In genomic region chr5:120397988-120398387, GRCm38 (mm10) we compare ENCODE assay signal across 16 mouse cellular contexts. TPM values are rescaled to one million over a fixed set of nuclear protein-coding genes. Genes with fewer than 3 reads are reported as not detected.
A peak's percentile ranks its signal among the peaks of the same experiment; 100 is the strongest.
DNase-seq lines count a peak whose midpoint lies in the region; ATAC-seq and TF ChIP-seq lines count a peak whose summit lies in the region.
"Had no signal": no experiment of that assay in that cellular context is flagged by ENCODE, and none has a peak within 500 bp of the region (broad histone marks: within the 10 kb centered on the region; RNA-seq: fewer than 3 reads in every experiment).

No protein-coding gene starts in this region.

- 0 out of 2 replicates have a peak, but pooled peaks have one; percentile 56 for ATAC-seq in forebrain, embryonic 12.5 days (ENCODE audit: low FRiP score)
- ATAC-seq in hindbrain, embryonic 16.5 days: no peak
- no peak for ATAC-seq in midbrain, embryonic 16.5 days
- no peak for ATAC-seq in megakaryocyte-erythroid progenitor cell, adult 5-6 weeks (replicated peaks; ENCODE audit: low FRiP score, low TSS enrichment, poor library complexity, severe bottlenecking)
- ATAC-seq: liver, embryonic 12.5 days had no signal

- no peak overlapping the region for H3K4me3 ChIP-seq in forebrain, embryonic 12.5 days (replicated peaks)
- no peak overlapping the region for H3K4me3 ChIP-seq in hindbrain, embryonic 16.5 days (ENCODE audit: low read length)
- H3K4me3 ChIP-seq in midbrain, embryonic 16.5 days (ENCODE audit: low read depth, low read length): no peak overlapping the region
- no peak overlapping the region for H3K4me3 ChIP-seq in heart, adult 2 months
- H3K4me3 ChIP-seq: left cerebral cortex, adult 2 months; liver, embryonic 12.5 days had no signal

- H3K4me1 ChIP-seq in forebrain, embryonic 12.5 days: peaks cover 36% of the 10 kb centered on the region
- peaks cover 13% of the 10 kb centered on the region for H3K4me1 ChIP-seq in hindbrain, embryonic 16.5 days (ENCODE audit: control insufficient read depth, insufficient read depth, low read depth, low read length)
- peaks cover 12% of the 10 kb centered on the region; the same call in 1 of the 2 replicates for H3K4me1 ChIP-seq in midbrain, embryonic 16.5 days (ENCODE audit: control insufficient read depth, insufficient read depth, low read length)
- H3K4me1 ChIP-seq in heart, adult 2 months (ENCODE audit: control insufficient read depth, insufficient read depth, low read length): no peaks in the 10 kb centered on the region
- H3K4me1 ChIP-seq: liver, embryonic 12.5 days had no signal

- no peaks in the 10 kb centered on the region for H3K36me3 ChIP-seq in forebrain, embryonic 12.5 days (replicated peaks)
- H3K36me3 ChIP-seq in hindbrain, embryonic 16.5 days (ENCODE audit: control insufficient read depth, insufficient read depth, low read length): no peaks in the 10 kb centered on the region
- H3K36me3 ChIP-seq in midbrain, embryonic 16.5 days (ENCODE audit: control insufficient read depth, insufficient read depth, low read length): no peaks in the 10 kb centered on the region
- H3K36me3 ChIP-seq in heart, adult 2 months (ENCODE audit: control insufficient read depth, insufficient read depth, low read length): no peaks in the 10 kb centered on the region
- H3K36me3 ChIP-seq: G1E; liver, embryonic 12.5 days had no signal

- DNase-seq in embryo, embryonic 10 days (ENCODE audit: low spot score): peak; percentile 24
- DNase-seq in heart, adult 2 months: no peak
- DNase-seq in T-cell, adult 2 months (ENCODE audit: low spot score): no peak
- DNase-seq in adrenal gland, postnatal 25 days: no peak
- DNase-seq: kidney, postnatal 10 days; lung, postnatal 10 days; right cerebral cortex, postnatal 14 days; thymus, postnatal 25 days had no signal

- no peaks in the 10 kb centered on the region for H3K9me3 ChIP-seq in forebrain, embryonic 12.5 days
- no peaks in the 10 kb centered on the region for H3K9me3 ChIP-seq in hindbrain, embryonic 16.5 days (ENCODE audit: control insufficient read depth, low read length)
- no peaks in the 10 kb centered on the region for H3K9me3 ChIP-seq in midbrain, embryonic 16.5 days (replicated peaks; ENCODE audit: control insufficient read depth, low read length, poor library complexity, severe bottlenecking)
- H3K9me3 ChIP-seq: G1E; liver, embryonic 12.5 days had no signal

- 3% methylated on average over 12 of the region's 13 CpGs for WGBS in forebrain, embryonic 12.5 days
- 3% methylated on average over 13 of the region's 13 CpGs for WGBS in hindbrain, embryonic 16.5 days
- WGBS in midbrain, embryonic 16.5 days: 3% methylated on average over 13 of the region's 13 CpGs
- 4% methylated on average over 13 of the region's 13 CpGs for WGBS in heart, adult 2 months

- no peak for TF ChIP-seq EP300 in heart, adult 2 months (IDR thresholded peaks at IDR 0.05; ENCODE audit: insufficient read depth, low read depth, low read length)

- no peak overlapping the region for H3K27ac ChIP-seq in forebrain, embryonic 12.5 days
- H3K27ac ChIP-seq in hindbrain, embryonic 16.5 days (ENCODE audit: low read depth, low read length): no peak overlapping the region
- H3K27ac ChIP-seq in midbrain, embryonic 16.5 days (ENCODE audit: low read length): no peak overlapping the region
- H3K27ac ChIP-seq in heart, adult 2 months: no peak overlapping the region
- H3K27ac ChIP-seq: left cerebral cortex, adult 2 months; liver, embryonic 12.5 days had no signal

- H3K27me3 ChIP-seq in forebrain, embryonic 12.5 days: peaks cover 90% of the 10 kb centered on the region
- no peaks in the 10 kb centered on the region; the same call in none of the 2 replicates for H3K27me3 ChIP-seq in hindbrain, embryonic 16.5 days (replicated peaks; ENCODE audit: control insufficient read depth, insufficient read depth, low read length)
- H3K27me3 ChIP-seq in midbrain, embryonic 16.5 days (ENCODE audit: control insufficient read depth, insufficient read depth, low read depth, low read length): no peaks in the 10 kb centered on the region; the same call in 1 of the 2 replicates
- no peaks in the 10 kb centered on the region; the same call in 1 of the 2 replicates for H3K27me3 ChIP-seq in heart, adult 2 months (ENCODE audit: control insufficient read depth, insufficient read depth, low read length)

- TF ChIP-seq POLR2A in heart, adult 2 months (IDR thresholded peaks at IDR 0.05; ENCODE audit: insufficient read depth, low read depth, low read length): no peak

- no peak overlapping the region for H3K9ac ChIP-seq in forebrain, embryonic 12.5 days
- H3K9ac ChIP-seq in hindbrain, embryonic 16.5 days (ENCODE audit: low read depth, low read length): no peak overlapping the region
- H3K9ac ChIP-seq in midbrain, embryonic 16.5 days (ENCODE audit: low read depth, low read length): peak overlapping the region; percentile 22; the same call in 1 of the 2 replicates
- H3K9ac ChIP-seq in heart, adult 2 months (ENCODE audit: low read depth, low read length): no peak overlapping the region
- H3K9ac ChIP-seq: liver, embryonic 12.5 days had no signal

- no peaks in the 10 kb centered on the region for H3K79me2 ChIP-seq in heart, adult 2 months (replicated peaks; ENCODE audit: control insufficient read depth, insufficient read depth, low read length)

- TF ChIP-seq CTCF in heart, adult 2 months (IDR thresholded peaks at IDR 0.05): no peak

- intact Hi-C loops in heart, adult 2 months (cut with DNase I): no loop called here

- peak overlapping the region; percentile 38 for H3K4me2 ChIP-seq in forebrain, embryonic 12.5 days
- 0 out of 2 replicates have a peak overlapping the region, but pooled peaks have one; percentile 10 for H3K4me2 ChIP-seq in hindbrain, embryonic 16.5 days (ENCODE audit: low read length)
- peak overlapping the region; percentile 21; the same call in 1 of the 2 replicates for H3K4me2 ChIP-seq in midbrain, embryonic 16.5 days (ENCODE audit: low read length)
- H3K4me2 ChIP-seq: heart, embryonic 11.5 days; liver, embryonic 12.5 days had no signal

RNA-seq across cellular contexts. Expression of gene Lhx5, which starts 33.5 kb away (rescaled TPM):
- polyA plus RNA-seq in forebrain, embryonic 12.5 days (2016; fragmentation: Nextera tagmentation; extraction: Ambion mirVana): 23.8 and 26.6 TPM in 2 replicates
- polyA plus RNA-seq in hindbrain, embryonic 16.5 days (2015; fragmentation: Nextera tagmentation; extraction: Ambion mirVana): 20.1 and 24.3 TPM in 2 replicates
- 22.5 and 23.2 TPM in 2 replicates for polyA plus RNA-seq in midbrain, embryonic 16.5 days (2015; fragmentation: Nextera tagmentation; extraction: Ambion mirVana)
- not detected for total RNA-seq in heart, adult 2 months (2021)
- polyA plus RNA-seq in heart, adult 2 months (2012; rRNA removed): not detected in 2 replicates
- not detected in 2 replicates for total RNA-seq in megakaryocyte-erythroid progenitor cell, adult 5-6 weeks (2014; fragmentation: Nextera tagmentation)
- not detected in 2 replicates for total RNA-seq in megakaryocyte-erythroid progenitor cell, adult 5-6 weeks (2017)
- total RNA-seq in adrenal gland, postnatal 25 days (2021): not detected in 2 replicates
- total RNA-seq: left cerebral cortex, adult 2 months had no signal
- polyA plus RNA-seq: G1E; liver, embryonic 12.5 days had no signal

Comparison
In these comparisons a context has a peak if more than half of its experiments do, and no peak if none do; other contexts are left out.
1. RNA of gene Lhx5, which starts 33.5 kb away (polyA plus RNA-seq): 23.8 to 26.6 TPM in forebrain, embryonic 12.5 days, 22.5 to 23.2 TPM in midbrain, embryonic 16.5 days and 20.1 to 24.3 TPM in hindbrain, embryonic 16.5 days; not detected in heart, adult 2 months; every median in the first group is over 10 times any median in the second.
2. Peak in every context shown above with its lines, with median percentiles within 50 percentile points of each other: H3K4me2 ChIP-seq.